Mouse (Mus musculus): ENCODE results near the gene Slc16a12. TPM values are rescaled to one million over a fixed set of nuclear protein-coding genes. Genes with fewer than 3 reads are reported as not detected.
"Not testable (repeated sequence)": the region's sequence is repeated elsewhere in the genome, so short reads cannot be mapped to it uniquely, and the experiment has no call there.

Slc16a12 gene
- polyA plus RNA-seq, 1 experiment from 2014 or later = 0.75 TPM

DNA sequence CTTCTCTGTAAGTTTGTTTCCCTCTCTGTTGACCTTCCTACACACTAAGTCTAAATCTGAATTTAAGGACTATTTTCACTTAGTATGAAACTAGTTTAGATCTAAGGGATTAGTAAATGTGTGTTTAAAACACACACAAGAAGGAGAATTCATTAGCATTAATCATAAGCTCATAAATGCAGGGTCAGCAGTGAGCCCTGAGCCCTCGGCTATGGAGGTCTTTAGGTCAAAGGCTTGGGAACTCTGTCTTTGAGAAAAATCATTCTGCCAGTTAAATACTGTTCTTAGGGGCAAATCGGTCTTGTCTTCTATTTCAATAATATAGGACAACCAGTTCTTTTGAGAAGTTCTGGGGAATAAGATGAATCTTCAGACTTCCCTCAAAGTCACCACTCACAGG, 1.9 kb upstream of the Slc16a12 start:
- Histone ChIP-seq H3K27ac (no peak overlapping the region), H3K27me3 (ENCODE audit: low read depth, poor library complexity, severe bottlenecking) (peaks cover 13% of the 10 kb centered on the region; the same call in 1 of the 2 replicates), H3K9me3 (replicated peaks) (no peaks in the 10 kb centered on the region), H3K36me3 (no peaks in the 10 kb centered on the region), H3K4me3 (no peak overlapping the region), H3K4me1 (peaks cover 18% of the 10 kb centered on the region)
- DNase-seq (ENCODE audit: low spot score) = no peak
- WGBS = 56% methylated on average over 2 of the region's 2 CpGs

DNA sequence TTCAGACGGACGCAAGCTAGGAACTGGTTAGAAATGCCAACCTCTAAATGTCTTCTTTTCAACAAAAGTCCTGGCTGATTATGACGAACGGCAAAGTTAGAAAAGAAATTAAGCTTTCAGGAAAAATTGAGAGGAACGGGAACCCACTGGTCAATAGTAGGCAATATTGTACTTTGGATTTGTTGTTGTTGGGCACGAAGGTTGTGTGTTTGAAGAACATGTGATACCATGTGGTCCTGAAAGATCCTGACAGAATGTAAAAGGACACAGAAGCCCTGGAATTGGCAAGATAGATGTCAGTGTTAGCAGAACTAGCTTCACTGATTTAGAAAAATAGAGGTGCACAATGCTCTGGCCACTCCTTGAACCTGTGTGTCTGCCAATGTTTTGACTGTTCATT, 880 bp upstream of the Slc16a12 start:
- peaks cover 13% of the 10 kb centered on the region; the same call in 1 of the 2 replicates for H3K27me3 ChIP-seq (ENCODE audit: low read depth, poor library complexity, severe bottlenecking)
- not testable (repeated sequence) for H3K9me3 ChIP-seq (replicated peaks); DNase-seq (ENCODE audit: low spot score); H3K27ac ChIP-seq; H3K4me3 ChIP-seq; H3K36me3 ChIP-seq
- peaks cover 18% of the 10 kb centered on the region for H3K4me1 ChIP-seq
- 92% methylated on average over 6 of the region's 6 CpGs for WGBS

DNA sequence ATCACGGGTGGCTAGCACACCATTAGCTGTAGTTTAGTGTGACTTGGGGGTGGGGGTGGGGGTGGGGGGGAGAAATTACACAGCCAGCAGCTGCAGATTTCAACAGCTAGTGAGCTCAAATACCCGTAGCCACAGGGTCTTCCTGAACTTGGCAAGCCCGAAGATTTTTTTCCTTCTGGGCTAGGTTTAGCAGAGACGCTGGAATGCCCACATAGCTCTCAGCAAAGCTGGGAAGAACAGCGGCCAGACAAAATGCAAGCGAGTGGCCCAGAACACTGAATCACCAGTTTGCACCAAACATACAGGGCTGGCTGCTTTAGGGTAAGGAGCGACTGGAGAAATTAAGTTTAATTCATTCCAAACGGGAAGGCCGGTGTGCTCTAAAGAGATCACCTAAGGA, 888 bp downstream of the Slc16a12 start:
- H3K9me3 ChIP-seq (replicated peaks) = no peaks in the 10 kb centered on the region
- peaks cover 18% of the 10 kb centered on the region for H3K4me1 ChIP-seq
- no peaks in the 10 kb centered on the region for H3K36me3 ChIP-seq
- 0 out of 2 replicates have a peak overlapping the region, but pooled peaks have one; percentile 75 for H3K27ac ChIP-seq
- no peak for DNase-seq (ENCODE audit: low spot score)
- WGBS = 18% methylated on average over 9 of the region's 9 CpGs
- H3K4me3 ChIP-seq = peak overlapping the region; percentile 68
- peaks cover 13% of the 10 kb centered on the region; the same call in 1 of the 2 replicates for H3K27me3 ChIP-seq (ENCODE audit: low read depth, poor library complexity, severe bottlenecking)

DNA sequence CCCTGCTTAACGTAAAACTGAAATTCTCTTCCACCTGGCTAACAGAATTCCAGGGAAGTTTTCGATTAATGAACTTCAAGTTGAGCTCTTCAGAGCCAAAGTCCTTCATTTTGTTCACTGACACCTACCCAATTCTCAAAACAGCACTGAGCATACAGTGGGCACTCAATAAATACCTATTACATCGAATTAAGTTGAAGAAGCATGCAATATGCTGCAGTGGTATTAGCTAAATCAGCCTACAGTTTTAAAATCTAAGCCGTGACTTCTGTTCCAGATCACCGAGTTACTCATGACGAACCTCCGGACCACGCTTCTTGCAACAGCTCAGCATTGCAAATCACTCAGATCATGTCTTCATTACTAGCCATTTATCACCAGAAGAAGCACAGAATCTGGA, 2.1 kb downstream of the Slc16a12 start:
- Histone ChIP-seq H3K36me3 (no peaks in the 10 kb centered on the region), H3K9me3 (replicated peaks) (no peaks in the 10 kb centered on the region), H3K4me3 (no peak overlapping the region), H3K27ac (no peak overlapping the region), H3K27me3 (ENCODE audit: low read depth, poor library complexity, severe bottlenecking) (peaks cover 13% of the 10 kb centered on the region; the same call in 1 of the 2 replicates), H3K4me1 (peaks cover 18% of the 10 kb centered on the region)
- no peak for DNase-seq (ENCODE audit: low spot score)
- WGBS = 77% methylated on average over 8 of the region's 8 CpGs

DNA sequence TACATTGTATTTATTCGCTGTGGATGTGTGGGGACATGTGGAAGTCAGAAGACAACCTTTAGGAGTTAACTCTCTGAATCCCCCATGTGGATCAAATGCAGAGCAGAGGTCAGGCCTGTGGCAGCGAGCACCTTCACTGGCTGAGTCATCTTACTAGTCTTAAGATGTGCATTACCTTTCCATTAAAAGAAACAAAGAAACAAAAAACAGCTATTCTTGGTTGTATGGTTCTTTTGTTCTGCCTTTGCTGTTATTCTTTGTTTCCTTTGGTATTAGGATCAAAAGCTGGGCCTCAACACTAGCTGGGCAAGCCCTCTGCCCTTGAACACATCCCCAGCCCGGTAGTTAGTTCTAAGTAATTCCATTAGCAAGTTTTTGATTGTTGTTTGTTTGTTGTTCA, 9.2 kb downstream of the Slc16a12 start:
- Histone ChIP-seq H3K27ac (no peak overlapping the region), H3K9me3 (replicated peaks) (no peaks in the 10 kb centered on the region), H3K4me3 (no peak overlapping the region), H3K4me1 (peaks cover 3% of the 10 kb centered on the region; the same call in 1 of the 2 replicates), H3K27me3 (ENCODE audit: low read depth, poor library complexity, severe bottlenecking) (no peaks in the 10 kb centered on the region), H3K36me3 (no peaks in the 10 kb centered on the region)
- WGBS = 88% methylated on average over 3 of the region's 3 CpGs
- DNase-seq (ENCODE audit: low spot score) = no peak

DNA sequence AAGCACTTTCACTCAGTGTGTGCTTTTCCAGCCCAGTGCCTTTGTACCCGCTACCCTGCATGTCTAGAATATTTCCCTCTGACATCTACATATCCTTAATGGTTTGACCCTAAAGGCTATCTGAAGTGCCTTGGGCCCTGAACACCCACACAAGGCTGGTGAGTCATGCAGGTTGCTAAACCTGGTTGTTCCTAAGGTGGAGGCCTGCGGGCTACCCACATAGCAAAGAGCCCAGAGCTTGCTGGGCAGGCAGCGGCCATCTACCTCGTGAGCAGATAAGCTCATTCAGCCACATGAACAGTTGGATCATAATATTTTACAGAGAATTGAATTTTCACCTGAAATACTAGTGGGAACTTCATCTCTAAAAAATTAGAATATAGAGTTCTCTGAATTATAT, 11.2 kb downstream of the Slc16a12 start:
- WGBS = 92% methylated on average over 4 of the region's 4 CpGs
- Histone ChIP-seq H3K4me3 (no peak overlapping the region), H3K4me1 (peaks cover 15% of the 10 kb centered on the region), H3K27ac (no peak overlapping the region), H3K36me3 (no peaks in the 10 kb centered on the region), H3K27me3 (ENCODE audit: low read depth, poor library complexity, severe bottlenecking) (no peaks in the 10 kb centered on the region), H3K9me3 (replicated peaks) (no peaks in the 10 kb centered on the region)
- DNase-seq (ENCODE audit: low spot score) = no peak

DNA sequence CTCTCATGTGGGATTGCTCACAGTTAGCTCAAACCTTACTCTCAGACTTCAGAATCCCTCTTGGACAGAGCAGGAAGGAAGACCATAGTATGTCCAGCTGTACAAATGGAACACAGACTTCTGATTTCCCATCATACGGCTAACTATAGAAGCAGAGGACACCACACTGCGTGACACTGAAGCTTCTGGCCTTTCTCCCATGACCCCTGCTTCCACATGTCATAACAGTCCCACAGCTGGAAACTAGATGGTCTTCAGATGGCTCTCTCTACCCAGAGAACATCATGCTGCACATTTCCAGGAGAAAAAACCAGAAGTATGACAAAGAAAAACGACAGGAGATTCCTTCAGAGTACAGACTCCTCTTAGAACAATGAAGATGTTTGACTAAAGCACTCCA, 14.1 kb downstream of the Slc16a12 start:
- Histone ChIP-seq H3K36me3 (no peaks in the 10 kb centered on the region), H3K4me3 (no peak overlapping the region), H3K4me1 (peaks cover 20% of the 10 kb centered on the region), H3K9me3 (replicated peaks) (no peaks in the 10 kb centered on the region), H3K27ac (no peak overlapping the region), H3K27me3 (ENCODE audit: low read depth, poor library complexity, severe bottlenecking) (no peaks in the 10 kb centered on the region)
- no peak for DNase-seq (ENCODE audit: low spot score)
- 80% methylated on average over 3 of the region's 3 CpGs for WGBS

DNA sequence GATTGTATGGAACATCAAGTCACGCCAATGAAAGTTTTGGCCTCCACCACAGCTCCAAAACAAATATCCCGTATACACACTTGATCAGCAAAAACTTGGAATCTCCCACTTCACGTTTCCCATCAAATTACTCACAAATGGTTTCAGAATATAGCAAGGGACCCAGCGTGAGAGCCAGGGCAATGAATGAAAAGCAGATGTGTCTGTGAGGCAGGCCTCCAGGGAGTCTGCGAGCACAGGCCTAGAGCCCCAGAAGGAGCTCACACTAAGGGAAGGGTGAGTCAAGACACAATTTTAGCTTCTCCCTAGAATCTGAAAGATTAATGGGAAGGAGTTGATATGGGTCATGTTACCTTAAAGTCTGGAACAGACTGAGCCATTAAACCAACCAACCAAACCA, 15.7 kb downstream of the Slc16a12 start:
- 44% methylated on average over 5 of the region's 5 CpGs for WGBS
- no peaks in the 10 kb centered on the region for H3K9me3 ChIP-seq (replicated peaks)
- no peak for DNase-seq (ENCODE audit: low spot score)
- H3K27ac ChIP-seq = no peak overlapping the region
- H3K36me3 ChIP-seq = no peaks in the 10 kb centered on the region
- H3K27me3 ChIP-seq (ENCODE audit: low read depth, poor library complexity, severe bottlenecking) = no peaks in the 10 kb centered on the region
- no peak overlapping the region for H3K4me3 ChIP-seq
- peaks cover 20% of the 10 kb centered on the region for H3K4me1 ChIP-seq

DNA sequence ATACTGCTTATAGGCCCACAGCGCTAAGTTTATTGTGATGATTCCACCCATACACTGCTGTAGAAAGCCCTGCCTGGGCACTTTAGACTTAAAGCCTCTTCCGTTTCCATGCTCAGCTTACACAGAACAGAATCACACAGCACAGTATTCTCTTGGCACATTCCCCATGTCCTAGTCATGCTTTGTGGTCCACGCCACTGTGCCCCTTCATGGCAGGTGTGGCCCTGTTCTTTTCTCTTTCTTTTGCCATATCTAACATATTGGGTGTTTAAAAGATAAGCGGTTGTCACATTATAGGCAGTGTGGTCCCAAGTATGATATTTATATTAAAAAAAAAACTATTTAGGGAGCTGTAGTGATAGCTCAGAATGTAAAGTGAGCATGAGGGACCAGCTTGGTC, 16.5 kb downstream of the Slc16a12 start:
- Histone ChIP-seq H3K27ac (no peak overlapping the region), H3K27me3 (ENCODE audit: low read depth, poor library complexity, severe bottlenecking) (no peaks in the 10 kb centered on the region), H3K4me1 (peaks cover 20% of the 10 kb centered on the region), H3K9me3 (replicated peaks) (no peaks in the 10 kb centered on the region), H3K4me3 (no peak overlapping the region), H3K36me3 (no peaks in the 10 kb centered on the region)
- 97% methylated on average over 4 of the region's 4 CpGs for WGBS
- DNase-seq (ENCODE audit: low spot score) = no peak

DNA sequence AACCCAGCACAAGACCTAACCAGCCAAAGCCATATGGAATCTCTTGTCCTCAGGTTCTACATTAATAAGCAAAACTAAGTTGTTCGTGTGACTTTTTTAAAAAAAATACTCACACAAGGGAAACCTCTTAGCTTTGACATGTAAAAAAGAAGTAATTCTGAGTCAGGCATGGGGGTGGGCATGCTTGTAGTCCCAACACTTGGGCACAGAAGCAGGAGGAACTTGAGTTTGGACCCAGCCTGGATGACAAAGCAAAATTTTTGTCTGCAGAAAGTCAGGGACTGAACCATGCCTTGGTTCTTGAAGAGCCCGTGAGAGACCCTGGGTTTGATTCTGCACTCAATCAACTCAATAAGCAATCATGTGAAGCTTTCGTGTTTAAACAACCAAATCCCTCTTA, 17.6 kb downstream of the Slc16a12 start:
- 87% methylated on average over 3 of the region's 3 CpGs for WGBS
- Histone ChIP-seq H3K9me3 (replicated peaks) (no peaks in the 10 kb centered on the region), H3K36me3 (no peaks in the 10 kb centered on the region), H3K4me3 (no peak overlapping the region), H3K27ac (no peak overlapping the region), H3K27me3 (ENCODE audit: low read depth, poor library complexity, severe bottlenecking) (no peaks in the 10 kb centered on the region), H3K4me1 (peaks cover 17% of the 10 kb centered on the region)
- DNase-seq (ENCODE audit: low spot score) = no peak

DNA sequence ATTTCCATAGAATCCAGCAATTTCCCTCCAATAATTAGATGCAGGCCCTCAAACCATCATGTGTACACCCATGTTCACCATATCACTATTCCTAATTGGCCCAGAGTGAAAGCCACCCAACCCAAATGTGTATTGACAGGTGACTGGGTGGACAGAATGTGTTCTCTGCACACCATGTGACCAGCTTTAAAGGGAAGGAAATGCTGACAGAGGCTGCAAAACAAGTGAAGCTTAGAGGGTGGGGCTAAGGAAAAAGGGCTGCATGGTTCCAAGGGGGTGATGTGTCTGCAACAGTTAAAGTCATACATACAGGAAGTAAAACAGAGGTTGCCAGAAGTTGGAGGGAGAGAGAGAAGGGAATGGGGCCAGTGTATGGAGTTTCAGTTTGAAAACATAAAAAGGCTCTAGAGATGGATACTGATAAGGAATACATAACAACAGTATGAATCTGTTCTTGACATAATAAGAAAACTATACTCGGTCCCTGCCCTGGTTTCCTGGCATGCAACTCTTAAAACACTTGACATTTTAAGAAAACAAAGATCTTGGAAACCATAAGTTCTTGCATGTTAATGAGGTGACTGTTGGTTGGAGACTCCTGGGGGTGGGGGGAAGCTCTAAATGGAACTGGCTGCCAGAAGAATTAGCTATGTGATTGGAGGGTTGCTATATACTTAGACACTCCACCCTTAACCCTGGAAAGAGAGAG, 20.7 kb downstream of the Slc16a12 start:
- no peak overlapping the region for H3K4me3 ChIP-seq
- no peak overlapping the region for H3K27ac ChIP-seq
- no peaks in the 10 kb centered on the region for H3K27me3 ChIP-seq (ENCODE audit: low read depth, poor library complexity, severe bottlenecking)
- whole genome bisulfite sequencing = 90% methylated on average over 1 of the region's 1 CpGs
- H3K9me3 ChIP-seq (replicated peaks) = no peaks in the 10 kb centered on the region
- no peak for DNase-seq (ENCODE audit: low spot score)
- peaks cover 10% of the 10 kb centered on the region for H3K4me1 ChIP-seq
- H3K36me3 ChIP-seq = no peaks in the 10 kb centered on the region

DNA sequence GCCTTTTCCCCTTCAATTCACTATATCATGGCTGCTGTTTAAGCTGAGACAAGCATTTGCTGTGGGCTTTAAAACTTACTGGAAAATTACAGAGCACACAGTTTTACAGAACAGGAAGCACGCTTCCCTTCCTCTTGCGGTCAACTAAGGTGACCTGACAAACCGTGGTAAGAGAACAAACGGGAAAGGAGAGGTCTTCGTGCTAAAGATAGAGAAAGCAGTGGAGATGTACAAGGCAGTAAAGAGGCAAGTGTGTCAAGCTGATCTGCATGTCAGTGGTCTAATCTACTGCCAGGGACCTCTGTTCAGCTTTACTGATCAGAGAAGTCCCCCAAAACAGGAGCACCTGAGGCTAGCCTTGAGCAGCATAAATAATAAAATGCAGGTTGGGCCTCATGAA, 21.7 kb downstream of the Slc16a12 start:
- H3K4me1 ChIP-seq = peaks cover 1% of the 10 kb centered on the region
- DNase-seq (ENCODE audit: low spot score) = no peak
- H3K27me3 ChIP-seq (ENCODE audit: low read depth, poor library complexity, severe bottlenecking) = no peaks in the 10 kb centered on the region
- WGBS = 85% methylated on average over 5 of the region's 5 CpGs
- H3K9me3 ChIP-seq (replicated peaks) = no peaks in the 10 kb centered on the region
- no peak overlapping the region for H3K27ac ChIP-seq
- H3K4me3 ChIP-seq = no peak overlapping the region
- H3K36me3 ChIP-seq = no peaks in the 10 kb centered on the region

DNA sequence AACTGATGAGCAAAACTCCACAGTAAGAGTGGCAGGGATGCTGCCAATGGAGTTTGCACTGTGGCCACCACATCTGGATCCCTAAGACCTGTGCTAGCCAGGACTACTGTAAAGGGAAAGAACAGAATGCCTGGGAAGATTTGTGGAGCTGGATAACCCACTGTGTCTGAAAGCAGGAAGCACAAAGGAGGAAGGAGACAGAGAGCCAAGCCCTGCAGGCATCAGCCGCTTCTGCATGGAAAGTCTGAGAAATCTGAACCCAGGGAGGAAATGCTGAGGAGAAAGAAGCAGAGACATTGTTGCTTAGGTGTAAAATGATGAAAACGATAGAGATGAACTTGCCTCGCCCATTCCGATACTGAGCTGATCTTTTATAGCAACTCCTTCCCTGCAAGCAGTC, 22.5 kb downstream of the Slc16a12 start:
- no peak overlapping the region for H3K27ac ChIP-seq
- no peaks in the 10 kb centered on the region for H3K36me3 ChIP-seq
- H3K9me3 ChIP-seq (replicated peaks) = no peaks in the 10 kb centered on the region
- no peak for DNase-seq (ENCODE audit: low spot score)
- H3K4me3 ChIP-seq = no peak overlapping the region
- H3K27me3 ChIP-seq (ENCODE audit: low read depth, poor library complexity, severe bottlenecking) = no peaks in the 10 kb centered on the region
- H3K4me1 ChIP-seq = no peaks in the 10 kb centered on the region; the same call in 1 of the 2 replicates
- 91% methylated on average over 4 of the region's 4 CpGs for WGBS

DNA sequence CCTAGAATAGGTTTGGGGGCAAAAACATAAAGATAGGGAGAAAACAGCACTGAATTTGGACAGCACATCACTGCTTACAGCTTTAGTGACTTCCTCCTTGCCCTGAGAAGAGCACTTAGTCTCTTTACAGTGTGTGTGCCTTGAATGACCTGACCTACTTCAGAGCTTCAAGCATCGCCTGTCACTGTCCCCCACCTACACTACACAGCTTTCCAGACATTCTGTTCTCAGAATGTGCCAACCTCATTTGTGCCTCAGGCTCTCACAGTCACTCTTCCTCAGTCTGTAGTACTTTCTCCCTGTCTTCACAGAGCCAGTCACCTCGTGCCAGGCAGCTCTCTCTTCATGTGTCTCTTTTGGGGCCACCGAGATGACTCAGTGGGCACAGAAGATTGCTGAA, 24.5 kb downstream of the Slc16a12 start:
- no peaks in the 10 kb centered on the region for H3K9me3 ChIP-seq (replicated peaks)
- 91% methylated on average over 3 of the region's 3 CpGs for WGBS
- H3K4me1 ChIP-seq = no peaks in the 10 kb centered on the region; the same call in 1 of the 2 replicates
- H3K4me3 ChIP-seq = no peak overlapping the region
- no peaks in the 10 kb centered on the region for H3K27me3 ChIP-seq (ENCODE audit: low read depth, poor library complexity, severe bottlenecking)
- no peak overlapping the region for H3K27ac ChIP-seq
- no peaks in the 10 kb centered on the region for H3K36me3 ChIP-seq
- no peak for DNase-seq (ENCODE audit: low spot score)
